Mouse (Mus musculus): ENCODE measurements around the gene Atpaf2. TPM values are rescaled to one million over a fixed set of nuclear protein-coding genes. Genes with fewer than 3 reads are reported as not detected.

Atpaf2 gene
- polyA plus RNA-seq, 1 experiment from 2014 or later: 54.9 TPM

- Histone ChIP-seq H3K9me3 (ENCODE audit: control insufficient read depth, low read length) (no peaks in the 10 kb centered on the region), H3K4me1 (ENCODE audit: control insufficient read depth, insufficient read depth, low read length) (peaks cover 4% of the 10 kb centered on the region; the same call in 1 of the 2 replicates), H3K9ac (ENCODE audit: low read depth, low read length) (no peak overlapping the region), H3K36me3 (ENCODE audit: control insufficient read depth, insufficient read depth, low read length) (no peaks in the 10 kb centered on the region), H3K4me3 (ENCODE audit: low read length) (no peak overlapping the region), H3K27ac (ENCODE audit: low read depth, low read length) (no peak overlapping the region), H3K4me2 (replicated peaks; ENCODE audit: low read depth, low read length) (peak overlapping the region; percentile 26; the same call in 1 of the 2 replicates), H3K27me3 (ENCODE audit: control insufficient read depth, insufficient read depth, low read length) (no peaks in the 10 kb centered on the region)
- no peak for ATAC-seq (ENCODE audit: low FRiP score, low TSS enrichment)
- WGBS: 9% methylated on average over 16 of the region's 16 CpGs
Measured at GRCm38 (mm10) chr11:60384762-60385421, 33.4 kb downstream of the Atpaf2 start.

GRCm38 (mm10) chr11:60383518-60383917 lies 34.7 kb downstream of the Atpaf2 start:
- H3K9me3 ChIP-seq (ENCODE audit: control insufficient read depth, low read length): no peaks in the 10 kb centered on the region
- no peak for ATAC-seq (ENCODE audit: low FRiP score, low TSS enrichment)

GRCm38 (mm10) chr11:60374481-60374880 lies 43.8 kb downstream of the Atpaf2 start:
- 82% methylated on average over 6 of the region's 6 CpGs for WGBS
- Histone ChIP-seq H3K9me3 (ENCODE audit: control insufficient read depth, low read length) (no peaks in the 10 kb centered on the region), H3K27ac (ENCODE audit: low read depth, low read length) (no peak overlapping the region), H3K4me1 (ENCODE audit: control insufficient read depth, insufficient read depth, low read length) (no peaks in the 10 kb centered on the region), H3K4me3 (ENCODE audit: low read length) (no peak overlapping the region), H3K27me3 (ENCODE audit: control insufficient read depth, insufficient read depth, low read length) (no peaks in the 10 kb centered on the region), H3K36me3 (ENCODE audit: control insufficient read depth, insufficient read depth, low read length) (no peaks in the 10 kb centered on the region), H3K4me2 (replicated peaks; ENCODE audit: low read depth, low read length) (no peak overlapping the region), H3K9ac (ENCODE audit: low read depth, low read length) (no peak overlapping the region)
- no peak for ATAC-seq (ENCODE audit: low FRiP score, low TSS enrichment)

More at GRCm38 (mm10) chr11:60383518-60383917, 34.7 kb downstream of the Atpaf2 start:
- Histone ChIP-seq H3K27ac (ENCODE audit: low read depth, low read length) (no peak overlapping the region), H3K4me3 (ENCODE audit: low read length) (no peak overlapping the region), H3K4me1 (ENCODE audit: control insufficient read depth, insufficient read depth, low read length) (peaks cover 4% of the 10 kb centered on the region; the same call in 1 of the 2 replicates), H3K27me3 (ENCODE audit: control insufficient read depth, insufficient read depth, low read length) (no peaks in the 10 kb centered on the region), H3K9ac (ENCODE audit: low read depth, low read length) (no peak overlapping the region), H3K36me3 (ENCODE audit: control insufficient read depth, insufficient read depth, low read length) (no peaks in the 10 kb centered on the region), H3K4me2 (replicated peaks; ENCODE audit: low read depth, low read length) (no peak overlapping the region)
- 94% methylated on average over 6 of the region's 6 CpGs for WGBS

- WGBS: 88% methylated on average over 13 of the region's 13 CpGs
- Histone ChIP-seq H3K27ac (ENCODE audit: low read depth, low read length) (no peak overlapping the region), H3K4me1 (ENCODE audit: control insufficient read depth, insufficient read depth, low read length) (peaks cover 9% of the 10 kb centered on the region), H3K4me3 (ENCODE audit: low read length) (no peak overlapping the region), H3K9me3 (ENCODE audit: control insufficient read depth, low read length) (no peaks in the 10 kb centered on the region), H3K9ac (ENCODE audit: low read depth, low read length) (no peak overlapping the region), H3K27me3 (ENCODE audit: control insufficient read depth, insufficient read depth, low read length) (no peaks in the 10 kb centered on the region), H3K36me3 (ENCODE audit: control insufficient read depth, insufficient read depth, low read length) (no peaks in the 10 kb centered on the region), H3K4me2 (replicated peaks; ENCODE audit: low read depth, low read length) (no peak overlapping the region)
- no peak for ATAC-seq (ENCODE audit: low FRiP score, low TSS enrichment)
Measured at GRCm38 (mm10) chr11:60370431-60370830, 47.8 kb downstream of the Atpaf2 start.

GRCm38 (mm10) chr11:60369448-60369847 lies 48.8 kb downstream of the Atpaf2 start:
- H3K4me1 ChIP-seq (ENCODE audit: control insufficient read depth, insufficient read depth, low read length): peaks cover 9% of the 10 kb centered on the region
- WGBS: 27% methylated on average over 4 of the region's 4 CpGs
- no peak overlapping the region for H3K27ac ChIP-seq (ENCODE audit: low read depth, low read length)

GRCm38 (mm10) chr11:60368909-60369308 lies 49.3 kb downstream of the Atpaf2 start:
- Histone ChIP-seq H3K9ac (ENCODE audit: low read depth, low read length) (no peak overlapping the region; the same call in 1 of the 2 replicates), H3K4me1 (ENCODE audit: control insufficient read depth, insufficient read depth, low read length) (peaks cover 9% of the 10 kb centered on the region), H3K9me3 (ENCODE audit: control insufficient read depth, low read length) (no peaks in the 10 kb centered on the region), H3K4me3 (ENCODE audit: low read length) (no peak overlapping the region), H3K27me3 (ENCODE audit: control insufficient read depth, insufficient read depth, low read length) (no peaks in the 10 kb centered on the region), H3K4me2 (replicated peaks; ENCODE audit: low read depth, low read length) (no peak overlapping the region), H3K27ac (ENCODE audit: low read depth, low read length) (no peak overlapping the region), H3K36me3 (ENCODE audit: control insufficient read depth, insufficient read depth, low read length) (no peaks in the 10 kb centered on the region)
- 80% methylated on average over 4 of the region's 4 CpGs for WGBS
- ATAC-seq (ENCODE audit: low FRiP score, low TSS enrichment): no peak

More at GRCm38 (mm10) chr11:60369448-60369847, 48.8 kb downstream of the Atpaf2 start:
- Histone ChIP-seq H3K27me3 (ENCODE audit: control insufficient read depth, insufficient read depth, low read length) (no peaks in the 10 kb centered on the region), H3K4me2 (replicated peaks; ENCODE audit: low read depth, low read length) (no peak overlapping the region), H3K9me3 (ENCODE audit: control insufficient read depth, low read length) (no peaks in the 10 kb centered on the region), H3K4me3 (ENCODE audit: low read length) (no peak overlapping the region), H3K9ac (ENCODE audit: low read depth, low read length) (no peak overlapping the region), H3K36me3 (ENCODE audit: control insufficient read depth, insufficient read depth, low read length) (no peaks in the 10 kb centered on the region)
- ATAC-seq (ENCODE audit: low FRiP score, low TSS enrichment): no peak

GRCm38 (mm10) chr11:60367256-60367655 lies 51.0 kb downstream of the Atpaf2 start:
- ATAC-seq (ENCODE audit: low FRiP score, low TSS enrichment): no peak
- Histone ChIP-seq H3K4me2 (replicated peaks; ENCODE audit: low read depth, low read length) (no peak overlapping the region), H3K4me1 (ENCODE audit: control insufficient read depth, insufficient read depth, low read length) (peaks cover 12% of the 10 kb centered on the region), H3K27ac (ENCODE audit: low read depth, low read length) (no peak overlapping the region), H3K27me3 (ENCODE audit: control insufficient read depth, insufficient read depth, low read length) (no peaks in the 10 kb centered on the region), H3K9me3 (ENCODE audit: control insufficient read depth, low read length) (no peaks in the 10 kb centered on the region), H3K9ac (ENCODE audit: low read depth, low read length) (no peak overlapping the region), H3K4me3 (ENCODE audit: low read length) (no peak overlapping the region), H3K36me3 (ENCODE audit: control insufficient read depth, insufficient read depth, low read length) (no peaks in the 10 kb centered on the region)
- WGBS: 82% methylated on average over 3 of the region's 3 CpGs

GRCm38 (mm10) chr11:60366239-60367019 lies 51.8 kb downstream of the Atpaf2 start:
- Histone ChIP-seq H3K4me1 (ENCODE audit: control insufficient read depth, insufficient read depth, low read length) (peaks cover 12% of the 10 kb centered on the region), H3K4me3 (ENCODE audit: low read length) (no peak overlapping the region), H3K9me3 (ENCODE audit: control insufficient read depth, low read length) (no peaks in the 10 kb centered on the region), H3K36me3 (ENCODE audit: control insufficient read depth, insufficient read depth, low read length) (no peaks in the 10 kb centered on the region), H3K9ac (ENCODE audit: low read depth, low read length) (peak overlapping the region; percentile 29; the same call in 1 of the 2 replicates), H3K4me2 (replicated peaks; ENCODE audit: low read depth, low read length) (no peak overlapping the region), H3K27ac (ENCODE audit: low read depth, low read length) (no peak overlapping the region), H3K27me3 (ENCODE audit: control insufficient read depth, insufficient read depth, low read length) (no peaks in the 10 kb centered on the region)
- ATAC-seq (ENCODE audit: low FRiP score, low TSS enrichment): peak; percentile 80
- 21% methylated on average over 16 of the region's 16 CpGs for WGBS

- Histone ChIP-seq H3K4me3 (ENCODE audit: low read length) (no peak overlapping the region), H3K27ac (ENCODE audit: low read depth, low read length) (no peak overlapping the region), H3K4me1 (ENCODE audit: control insufficient read depth, insufficient read depth, low read length) (0 out of 2 replicates have a peak, but pooled peaks cover 3% of the 10 kb centered on the region), H3K27me3 (ENCODE audit: control insufficient read depth, insufficient read depth, low read length) (no peaks in the 10 kb centered on the region), H3K36me3 (ENCODE audit: control insufficient read depth, insufficient read depth, low read length) (no peaks in the 10 kb centered on the region), H3K9me3 (ENCODE audit: control insufficient read depth, low read length) (no peaks in the 10 kb centered on the region), H3K4me2 (replicated peaks; ENCODE audit: low read depth, low read length) (no peak overlapping the region), H3K9ac (ENCODE audit: low read depth, low read length) (no peak overlapping the region)
- no peak for ATAC-seq (ENCODE audit: low FRiP score, low TSS enrichment)
- WGBS: 76% methylated on average over 5 of the region's 5 CpGs
Measured at GRCm38 (mm10) chr11:60360631-60361201, 57.5 kb downstream of the Atpaf2 start.
